Mouse (Mus musculus) small intestine, adult 2 months (tissue): ENCODE results near the gene Sox6. TPM values are rescaled to one million over a fixed set of nuclear protein-coding genes. Genes with fewer than 3 reads are reported as not detected.

Experiments
- H3K27ac ChIP-seq: fragments of 200-500 bp; 2 replicates; pipeline ENCODE4 v1.5.1; 2012; ENCODE audit warnings: low read depth, low read length, control low read depth, inconsistent platforms; ENCODE audit not compliant: insufficient read depth
- H3K27me3 ChIP-seq: fragments of 200-500 bp; 2 replicates; pipeline ENCODE4 v1.6.1; 2012; ENCODE audit warnings: mild to moderate bottlenecking, moderate library complexity, low read length, inconsistent platforms; ENCODE audit not compliant: control insufficient read depth, insufficient read depth
- H3K36me3 ChIP-seq: fragments of 200-500 bp; 2 replicates; pipeline ENCODE4 v1.6.1; 2012; ENCODE audit warnings: mild to moderate bottlenecking, low read length, control low read depth, inconsistent platforms; ENCODE audit not compliant: control insufficient read depth, insufficient read depth
- H3K4me1 ChIP-seq: fragments of 200-500 bp; 2 replicates; pipeline ENCODE4 v1.6.1; 2012; ENCODE audit warnings: low read length, inconsistent platforms, mixed read lengths; ENCODE audit not compliant: control insufficient read depth, insufficient read depth, insufficient read length
- H3K4me3 ChIP-seq: fragments of 200-500 bp; 2 replicates; pipeline ENCODE4 v1.5.1; 2012; ENCODE audit warnings: low read depth, mild to moderate bottlenecking, control low read depth, inconsistent platforms, low read length, moderate library complexity
- CTCF ChIP-seq: fragments of 200-500 bp; IDR thresholded peaks from 2 replicates; pipeline ENCODE4 v1.5.1; 2012; ENCODE audit warnings: low read depth, mild to moderate bottlenecking, control low read depth, inconsistent platforms, low read length, moderate library complexity, mixed read lengths; ENCODE audit not compliant: insufficient replicate concordance, insufficient read length; ENCODE audit errors: extremely low read depth
- POLR2A ChIP-seq: fragments of 200-500 bp; IDR thresholded peaks from 2 replicates; pipeline ENCODE4 v1.6.1; 2012; ENCODE audit warnings: low read depth, mild to moderate bottlenecking, control low read depth, inconsistent platforms, low read length, moderate library complexity
- WGBS: fragments of 180-500 bp; shearing (Covaris S2); methylation state at CpG from one replicate; pipeline ENCODE4 v1.1.7; 2018; 5-methylcytosine and 5-hydroxymethylcytosine counted together
- polyA plus RNA-seq: library from polyadenylated mRNA; depleted of rRNA; stranded (reverse); fragments of >200 nt; gene quantifications from 2 replicates; pipeline ENCODE4 v1.2.3, GENCODE M21; 2012

Sox6 gene
- polyA plus RNA-seq, 1 experiment: 17.6 TPM

GRCm38 (mm10) chr7:115910313-115910712, 128.3 kb downstream of the Sox6 start:
- H3K27me3 ChIP-seq: no peaks in the 10 kb centered on the region
- H3K36me3 ChIP-seq: no peaks in the 10 kb centered on the region
- no peak overlapping the region for H3K27ac ChIP-seq
- no peaks in the 10 kb centered on the region for H3K4me1 ChIP-seq
- no peak overlapping the region for H3K4me3 ChIP-seq
- TF ChIP-seq POLR2A (no peak), CTCF (no peak)
- WGBS: 90% methylated on average over 1 of the region's 1 CpGs

- Histone ChIP-seq H3K27ac (no peak overlapping the region), H3K27me3 (no peaks in the 10 kb centered on the region), H3K4me1 (no peaks in the 10 kb centered on the region), H3K36me3 (no peaks in the 10 kb centered on the region), H3K4me3 (no peak overlapping the region)
- WGBS: 93% methylated on average over 9 of the region's 9 CpGs
- TF ChIP-seq CTCF: no peak
- TF ChIP-seq POLR2A: no peak
Measured at GRCm38 (mm10) chr7:115904798-115905207, 133.8 kb downstream of the Sox6 start.

- H3K27me3 ChIP-seq: no peaks in the 10 kb centered on the region
Measured at GRCm38 (mm10) chr7:115903931-115904797, 134.4 kb downstream of the Sox6 start.

GRCm38 (mm10) chr7:115903368-115903767, 135.2 kb downstream of the Sox6 start:
- Histone ChIP-seq H3K36me3 (no peaks in the 10 kb centered on the region), H3K4me3 (no peak overlapping the region), H3K27ac (no peak overlapping the region), H3K4me1 (no peaks in the 10 kb centered on the region), H3K27me3 (no peaks in the 10 kb centered on the region)
- TF ChIP-seq POLR2A (no peak), CTCF (no peak)
- WGBS: 89% methylated on average over 1 of the region's 1 CpGs

More at GRCm38 (mm10) chr7:115903931-115904797, 134.4 kb downstream of the Sox6 start:
- Histone ChIP-seq H3K27ac (no peak overlapping the region), H3K4me3 (no peak overlapping the region), H3K4me1 (no peaks in the 10 kb centered on the region), H3K36me3 (no peaks in the 10 kb centered on the region)
- no peak for TF ChIP-seq POLR2A
- TF ChIP-seq CTCF: no peak
- 72% methylated on average over 5 of the region's 5 CpGs for WGBS

- WGBS: 25% methylated on average over 6 of the region's 6 CpGs
- H3K4me1 ChIP-seq: peaks cover 11% of the 10 kb centered on the region; the same call in 1 of the 2 replicates
- H3K27me3 ChIP-seq: no peaks in the 10 kb centered on the region
- H3K27ac ChIP-seq: no peak overlapping the region
- TF ChIP-seq CTCF: no peak
- no peak for TF ChIP-seq POLR2A
- H3K36me3 ChIP-seq: no peaks in the 10 kb centered on the region
- no peak overlapping the region for H3K4me3 ChIP-seq
Measured at GRCm38 (mm10) chr7:115895831-115896230, 142.8 kb downstream of the Sox6 start.

GRCm38 (mm10) chr7:115895028-115895671, 143.4 kb downstream of the Sox6 start:
- TF ChIP-seq POLR2A (no peak), CTCF (no peak)
- Histone ChIP-seq H3K27ac (peak overlapping the region; percentile 45), H3K4me1 (peaks cover 11% of the 10 kb centered on the region; the same call in 1 of the 2 replicates), H3K27me3 (no peaks in the 10 kb centered on the region), H3K36me3 (no peaks in the 10 kb centered on the region), H3K4me3 (no peak overlapping the region)
- 35% methylated on average over 4 of the region's 4 CpGs for WGBS

GRCm38 (mm10) chr7:115891482-115891881, 147.1 kb downstream of the Sox6 start:
- H3K36me3 ChIP-seq: no peaks in the 10 kb centered on the region
- 85% methylated on average over 3 of the region's 3 CpGs for WGBS

More at GRCm38 (mm10) chr7:115891482-115891881, 147.1 kb downstream of the Sox6 start:
- Histone ChIP-seq H3K27ac (no peak overlapping the region), H3K27me3 (no peaks in the 10 kb centered on the region), H3K4me3 (no peak overlapping the region), H3K4me1 (peaks cover 11% of the 10 kb centered on the region; the same call in 1 of the 2 replicates)
- TF ChIP-seq POLR2A (no peak), CTCF (no peak)
